Mouse (Mus musculus) embryonic facial prominence, embryonic 13.5 days (tissue): Measurements from ENCODE around the gene Vwa3b. TPM values are rescaled to one million over a fixed set of nuclear protein-coding genes. Genes with fewer than 3 reads are reported as not detected.
A peak's percentile ranks its signal among the peaks of the same experiment; 100 is the strongest.

Experiments
- ATAC-seq: fragments of 200-750 bp; cut with Nextera tagmentation; 2 replicates; pipeline ENCODE4 v1.8.0; 2017; ENCODE audit warnings: low read depth; ENCODE audit not compliant: insufficient number of reproducible peaks, insufficient read depth, low FRiP score, low TSS enrichment
- H3K27ac ChIP-seq: fragments of 300-500 bp; sonication (generic); 2 replicates; pipeline ENCODE4 v1.5.1; 2015; ENCODE audit warnings: moderate library complexity, mild to moderate bottlenecking, inconsistent platforms
- H3K27me3 ChIP-seq: fragments of 300-500 bp; sonication (generic); 2 replicates; pipeline ENCODE4 v1.6.1; 2015; ENCODE audit warnings: mild to moderate bottlenecking, inconsistent platforms
- H3K36me3 ChIP-seq: fragments of 300-500 bp; sonication (generic); 2 replicates; pipeline ENCODE4 v1.6.1; 2015; ENCODE audit warnings: mild to moderate bottlenecking, inconsistent platforms
- H3K4me1 ChIP-seq: fragments of 300-500 bp; sonication (generic); 2 replicates; pipeline ENCODE4 v1.6.1; 2015; ENCODE audit warnings: inconsistent platforms
- H3K4me2 ChIP-seq: fragments of 300-500 bp; sonication (generic); 2 replicates; pipeline ENCODE4 v1.6.1; 2015; ENCODE audit warnings: moderate library complexity, mild to moderate bottlenecking, inconsistent platforms
- H3K4me3 ChIP-seq: fragments of 300-500 bp; sonication (generic); 2 replicates; pipeline ENCODE4 v1.5.1; 2015; ENCODE audit warnings: mild to moderate bottlenecking, inconsistent platforms
- H3K9ac ChIP-seq: fragments of 300-500 bp; sonication (generic); 2 replicates; pipeline ENCODE4 v1.6.1; 2015; ENCODE audit warnings: mild to moderate bottlenecking, inconsistent platforms
- H3K9me3 ChIP-seq: fragments of 300-500 bp; sonication (generic); 2 replicates; pipeline ENCODE4 v1.6.1; 2016; ENCODE audit warnings: inconsistent platforms
- WGBS: fragments of 180-500 bp; shearing (Covaris S2); methylation state at CpG from one replicate; pipeline ENCODE4 v1.1.7; 2015; ENCODE audit warnings: mixed read lengths; 5-methylcytosine and 5-hydroxymethylcytosine counted together
- polyA plus RNA-seq: library from polyadenylated mRNA; unstranded; fragments of >200 nt; fragmentation: Nextera tagmentation; extraction: Ambion mirVana; gene quantifications from 2 replicates; pipeline ENCODE4 v1.2.1, GENCODE M21; 2015

Vwa3b gene
- polyA plus RNA-seq, 1 experiment from 2014 or later: 1.2 TPM

- Histone ChIP-seq H3K27ac (no peak overlapping the region), H3K4me1 (no peaks in the 10 kb centered on the region), H3K4me3 (no peak overlapping the region), H3K9me3 (no peaks in the 10 kb centered on the region), H3K9ac (no peak overlapping the region), H3K4me2 (no peak overlapping the region), H3K36me3 (no peaks in the 10 kb centered on the region), H3K27me3 (no peaks in the 10 kb centered on the region)
- ATAC-seq: no peak
- 81% methylated on average over 6 of the region's 6 CpGs for WGBS
Measured at GRCm38 (mm10) chr1:37019017-37019416, 7.4 kb upstream of the Vwa3b start.

- H3K4me3 ChIP-seq: no peak overlapping the region
- no peaks in the 10 kb centered on the region for H3K27me3 ChIP-seq
- no peak overlapping the region for H3K4me2 ChIP-seq
- no peak overlapping the region for H3K27ac ChIP-seq
- H3K9me3 ChIP-seq: no peaks in the 10 kb centered on the region
- H3K9ac ChIP-seq: no peak overlapping the region
- no peaks in the 10 kb centered on the region for H3K36me3 ChIP-seq
- H3K4me1 ChIP-seq: no peaks in the 10 kb centered on the region
- ATAC-seq: no peak
- WGBS: 57% methylated on average over 2 of the region's 2 CpGs
Measured at GRCm38 (mm10) chr1:37022704-37023103, 3.7 kb upstream of the Vwa3b start.

DNA sequence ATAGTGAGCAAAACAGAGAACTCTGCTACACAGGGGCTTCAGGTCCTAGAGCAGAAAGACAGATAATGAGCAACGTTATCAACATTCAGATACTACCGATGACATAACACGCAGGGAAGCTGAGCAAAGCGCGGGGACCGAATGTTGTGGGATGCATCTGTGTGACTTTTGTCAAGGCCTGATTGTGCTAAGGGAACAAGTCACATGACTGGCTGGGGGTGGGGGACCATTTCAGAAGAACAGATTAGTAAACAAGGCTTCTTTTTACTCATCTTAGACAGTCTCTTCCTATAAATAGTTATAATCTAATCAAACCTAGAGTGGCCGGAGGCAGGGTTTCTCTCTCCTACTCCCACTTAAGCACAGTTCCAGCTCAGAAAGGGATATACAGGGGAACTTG, 1.7 kb upstream of the Vwa3b start:
- no peaks in the 10 kb centered on the region for H3K27me3 ChIP-seq
- no peak overlapping the region for H3K27ac ChIP-seq
- no peaks in the 10 kb centered on the region for H3K36me3 ChIP-seq
- WGBS: 84% methylated on average over 7 of the region's 7 CpGs
- H3K9me3 ChIP-seq: no peaks in the 10 kb centered on the region
- H3K9ac ChIP-seq: no peak overlapping the region
- ATAC-seq: no peak
- H3K4me1 ChIP-seq: peaks cover 9% of the 10 kb centered on the region
- no peak overlapping the region for H3K4me2 ChIP-seq
- H3K4me3 ChIP-seq: no peak overlapping the region

DNA sequence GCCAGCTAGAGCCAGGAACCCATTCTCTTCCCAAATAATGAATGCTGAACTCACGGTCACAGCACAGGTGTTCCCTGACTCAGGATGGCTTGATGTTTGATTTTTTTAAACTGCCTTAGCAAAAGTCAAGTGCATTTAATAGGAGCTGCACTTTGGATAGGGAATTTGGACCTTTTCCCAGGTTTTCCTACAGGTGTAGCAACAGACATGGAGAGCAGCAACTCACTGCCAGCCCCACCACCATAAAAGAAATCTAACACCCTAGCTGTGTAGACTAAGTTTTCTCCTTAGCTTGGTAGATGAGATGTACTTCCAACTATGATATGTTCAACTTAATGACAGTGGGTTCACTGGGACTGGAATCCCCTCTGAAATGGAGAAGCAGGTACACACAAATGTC, 1.0 kb upstream of the Vwa3b start:
- Histone ChIP-seq H3K9me3 (no peaks in the 10 kb centered on the region), H3K4me3 (no peak overlapping the region), H3K36me3 (no peaks in the 10 kb centered on the region), H3K4me2 (no peak overlapping the region), H3K4me1 (peaks cover 12% of the 10 kb centered on the region), H3K27me3 (peaks cover 3% of the 10 kb centered on the region), H3K9ac (no peak overlapping the region), H3K27ac (no peak overlapping the region)
- ATAC-seq: no peak
- 86% methylated on average over 1 of the region's 1 CpGs for whole genome bisulfite sequencing

DNA sequence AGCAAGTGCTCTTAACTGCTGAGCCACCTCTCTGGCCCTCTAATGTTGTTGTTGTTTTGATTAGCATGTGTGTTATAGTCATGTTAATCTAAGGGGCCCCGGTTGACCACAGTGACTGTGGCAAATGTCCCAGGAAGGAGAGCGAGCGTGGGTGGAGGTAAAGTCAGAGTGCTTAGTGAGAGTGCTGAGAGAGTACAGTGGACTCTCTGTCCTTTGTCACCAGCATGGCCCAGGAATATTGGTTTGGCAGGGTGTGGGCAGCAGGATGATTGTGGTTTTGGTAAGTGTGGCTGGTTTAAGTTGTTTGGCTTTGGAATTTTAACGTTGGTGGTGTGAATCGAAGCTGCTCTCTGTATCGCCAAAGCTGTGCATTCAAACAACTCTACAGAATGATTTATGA, 470 bp downstream of the Vwa3b start:
- ATAC-seq: no peak
- Histone ChIP-seq H3K4me2 (no peak overlapping the region), H3K4me1 (peaks cover 12% of the 10 kb centered on the region), H3K27ac (no peak overlapping the region), H3K9me3 (no peaks in the 10 kb centered on the region), H3K4me3 (no peak overlapping the region), H3K9ac (no peak overlapping the region), H3K36me3 (no peaks in the 10 kb centered on the region), H3K27me3 (peaks cover 6% of the 10 kb centered on the region)
- WGBS: 81% methylated on average over 6 of the region's 6 CpGs

DNA sequence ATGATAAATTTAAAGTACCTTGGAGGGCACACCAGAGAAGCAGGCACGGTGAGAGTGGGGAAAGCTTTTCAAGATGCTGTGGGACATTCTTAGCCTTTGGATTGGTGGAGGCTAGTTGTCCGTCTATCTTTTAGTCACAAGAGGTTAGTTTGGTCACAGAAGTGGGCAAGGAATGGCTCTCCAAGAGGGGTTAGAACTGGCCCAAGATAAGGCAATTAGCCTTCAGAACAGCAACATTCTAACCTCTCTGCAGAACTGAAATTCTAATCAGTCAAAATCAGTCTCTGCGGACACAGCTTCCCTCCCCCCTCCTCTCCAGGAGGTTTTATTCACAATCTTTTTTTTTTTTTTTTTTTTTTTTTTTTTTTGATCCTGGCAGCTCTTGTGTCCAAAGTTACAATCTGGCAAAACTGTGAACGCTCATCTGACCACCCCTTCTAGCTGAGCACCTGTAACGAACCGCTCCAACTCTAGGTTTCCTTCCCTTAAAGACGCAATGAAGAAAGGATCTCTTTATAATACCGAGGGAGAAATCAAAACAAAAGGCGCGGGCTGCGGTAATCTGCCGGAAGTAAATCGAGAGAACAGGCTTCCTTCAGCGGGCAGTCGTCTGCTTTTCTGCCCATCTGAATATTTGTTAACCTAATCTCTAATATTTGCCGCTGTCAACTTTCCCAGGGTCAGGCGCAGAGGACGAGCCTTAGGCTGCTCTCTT, 2.2 kb downstream of the Vwa3b start:
- no peaks in the 10 kb centered on the region for H3K9me3 ChIP-seq
- peaks cover 6% of the 10 kb centered on the region for H3K27me3 ChIP-seq
- H3K4me1 ChIP-seq: peaks cover 12% of the 10 kb centered on the region
- 7% methylated on average over 18 of the region's 18 CpGs for WGBS
- H3K4me3 ChIP-seq: peak overlapping the region; percentile 55
- H3K4me2 ChIP-seq: peak overlapping the region; percentile 91
- no peak overlapping the region for H3K27ac ChIP-seq
- no peak for ATAC-seq
- no peaks in the 10 kb centered on the region for H3K36me3 ChIP-seq
- peak overlapping the region; percentile 61 for H3K9ac ChIP-seq

DNA sequence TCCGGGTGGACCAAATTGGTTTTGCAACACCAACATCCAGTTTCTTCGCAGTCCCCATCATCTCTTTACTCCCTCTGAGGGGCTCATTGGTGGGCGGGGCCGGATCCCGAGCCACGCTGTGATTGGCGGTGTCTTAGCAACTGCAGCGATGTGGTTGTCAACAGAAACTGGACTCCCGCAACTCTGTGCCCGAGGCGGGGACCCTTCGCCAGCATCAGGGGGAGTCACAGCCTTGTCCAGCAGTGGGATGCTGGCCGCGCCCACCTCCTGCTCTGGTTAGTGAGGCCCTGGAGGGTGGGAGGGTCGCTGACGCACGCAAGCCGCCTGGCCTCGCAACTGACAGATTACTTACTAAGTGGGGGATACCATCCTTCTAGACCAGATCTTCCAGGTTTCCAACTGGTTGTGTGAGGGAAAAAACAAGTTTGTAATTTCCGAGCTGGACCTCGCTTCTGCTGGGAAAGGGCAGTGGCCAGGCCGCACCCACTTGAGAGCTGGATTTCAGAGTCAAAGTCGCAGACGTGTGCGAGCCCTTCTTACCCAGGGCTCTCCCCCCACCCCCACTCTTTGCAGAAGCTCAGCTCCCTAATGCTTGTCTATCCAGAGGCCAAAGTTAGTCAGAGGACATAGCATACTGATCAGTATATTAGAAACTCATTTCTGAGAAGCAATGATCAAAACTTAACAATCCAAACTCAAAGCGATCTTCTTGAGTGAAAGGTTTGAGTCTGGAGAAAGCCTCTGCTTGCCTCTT, 2.9 kb downstream of the Vwa3b start:
- Histone ChIP-seq H3K9me3 (no peaks in the 10 kb centered on the region), H3K4me2 (peak overlapping the region; percentile 91), H3K36me3 (no peaks in the 10 kb centered on the region), H3K4me1 (peaks cover 12% of the 10 kb centered on the region), H3K27me3 (peaks cover 6% of the 10 kb centered on the region), H3K9ac (peak overlapping the region; percentile 61), H3K4me3 (peak overlapping the region; percentile 55), H3K27ac (no peak overlapping the region)
- ATAC-seq: peak; percentile 74
- 3% methylated on average over 26 of the region's 26 CpGs for WGBS

GRCm38 (mm10) chr1:37029942-37030341, 3.5 kb downstream of the Vwa3b start:
- Histone ChIP-seq H3K36me3 (no peaks in the 10 kb centered on the region), H3K4me2 (peak overlapping the region; percentile 91), H3K27ac (no peak overlapping the region), H3K4me1 (peaks cover 12% of the 10 kb centered on the region), H3K27me3 (peaks cover 6% of the 10 kb centered on the region), H3K9me3 (no peaks in the 10 kb centered on the region), H3K9ac (no peak overlapping the region), H3K4me3 (no peak overlapping the region)
- WGBS: 49% methylated on average over 5 of the region's 5 CpGs
- ATAC-seq: no peak

DNA sequence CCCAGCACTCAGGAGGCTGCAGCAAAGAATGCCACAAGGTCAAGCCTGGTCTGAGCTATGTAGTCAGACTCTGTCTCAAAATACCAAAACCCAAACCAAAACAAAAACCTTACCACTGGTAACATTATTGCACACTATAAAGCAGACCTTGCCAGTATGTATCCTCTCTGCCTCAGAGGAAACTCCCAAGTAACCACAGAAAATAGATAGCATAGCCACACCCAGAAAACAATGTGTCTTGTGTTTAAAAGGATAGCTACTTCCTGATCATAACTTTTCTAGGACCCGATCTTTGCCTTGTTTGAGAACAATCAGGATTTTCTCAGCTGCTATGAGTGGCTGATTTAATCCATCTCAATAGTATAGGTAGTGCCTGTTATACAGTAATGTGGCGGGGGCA, 4.3 kb downstream of the Vwa3b start:
- H3K4me1 ChIP-seq: peaks cover 12% of the 10 kb centered on the region
- no peaks in the 10 kb centered on the region for H3K9me3 ChIP-seq
- no peaks in the 10 kb centered on the region for H3K36me3 ChIP-seq
- H3K9ac ChIP-seq: no peak overlapping the region
- ATAC-seq: no peak
- H3K4me2 ChIP-seq: no peak overlapping the region
- no peak overlapping the region for H3K4me3 ChIP-seq
- H3K27me3 ChIP-seq: peaks cover 6% of the 10 kb centered on the region
- 64% methylated on average over 2 of the region's 2 CpGs for WGBS
- H3K27ac ChIP-seq: no peak overlapping the region

GRCm38 (mm10) chr1:37035879-37036278, 9.5 kb downstream of the Vwa3b start:
- Histone ChIP-seq H3K9me3 (no peaks in the 10 kb centered on the region), H3K4me1 (no peaks in the 10 kb centered on the region), H3K9ac (no peak overlapping the region), H3K27me3 (no peaks in the 10 kb centered on the region), H3K27ac (no peak overlapping the region), H3K4me2 (no peak overlapping the region), H3K4me3 (no peak overlapping the region), H3K36me3 (no peaks in the 10 kb centered on the region)
- WGBS: 87% methylated on average over 8 of the region's 8 CpGs
- no peak for ATAC-seq

DNA sequence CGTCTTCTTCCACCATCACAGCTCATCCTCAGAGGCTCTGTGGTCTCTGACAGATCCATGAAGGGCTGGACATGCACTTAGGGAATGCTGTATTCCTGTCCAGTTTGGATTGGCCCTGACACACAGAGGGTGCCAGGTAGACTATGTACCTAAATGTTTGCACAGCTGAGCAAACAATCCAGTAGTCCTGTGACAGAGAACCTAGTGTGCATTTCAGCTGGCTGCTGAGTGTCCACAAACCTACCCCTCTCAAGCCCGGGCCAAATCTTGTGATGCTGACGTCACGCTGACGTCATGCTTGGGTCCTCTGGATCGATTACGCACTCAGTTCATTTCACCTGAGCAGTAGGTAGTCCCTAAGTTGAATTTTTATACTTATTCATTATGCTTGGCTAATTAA, 14.7 kb downstream of the Vwa3b start:
- Histone ChIP-seq H3K27ac (no peak overlapping the region), H3K9me3 (no peaks in the 10 kb centered on the region), H3K36me3 (no peaks in the 10 kb centered on the region), H3K4me1 (peaks cover 10% of the 10 kb centered on the region), H3K4me2 (no peak overlapping the region), H3K4me3 (no peak overlapping the region), H3K27me3 (no peaks in the 10 kb centered on the region), H3K9ac (no peak overlapping the region)
- ATAC-seq: no peak
- WGBS: 93% methylated on average over 7 of the region's 7 CpGs

- no peak overlapping the region for H3K27ac ChIP-seq
- no peaks in the 10 kb centered on the region for H3K9me3 ChIP-seq
- no peak for ATAC-seq
- no peaks in the 10 kb centered on the region for H3K27me3 ChIP-seq
- no peak overlapping the region for H3K4me3 ChIP-seq
- no peaks in the 10 kb centered on the region for H3K36me3 ChIP-seq
- H3K4me1 ChIP-seq: peaks cover 10% of the 10 kb centered on the region
- WGBS: 85% methylated on average over 5 of the region's 5 CpGs
- H3K4me2 ChIP-seq: no peak overlapping the region
- no peak overlapping the region for H3K9ac ChIP-seq
Measured at GRCm38 (mm10) chr1:37041856-37042255, 15.5 kb downstream of the Vwa3b start.
